Comparison of ENCODE assay signal across 16 mouse cellular contexts in the genomic region with DNA sequence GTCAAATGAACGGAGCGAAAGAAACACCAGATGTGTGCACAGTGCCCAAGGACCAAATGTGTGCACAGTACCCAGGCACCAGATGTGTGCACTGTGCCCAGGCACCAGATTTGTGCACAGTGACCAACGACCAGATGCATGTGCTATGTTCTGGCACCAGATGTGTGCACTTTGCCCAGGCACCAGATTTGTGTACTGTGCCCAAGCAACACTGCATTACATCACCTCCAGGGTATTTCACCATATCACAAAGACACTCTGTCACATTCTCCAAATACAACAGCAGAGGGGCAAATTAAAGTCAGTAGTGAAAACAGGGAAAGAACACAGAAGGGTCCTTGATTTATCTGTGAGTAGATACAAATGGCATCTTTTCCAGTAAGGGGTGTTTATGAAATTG.
"Had no signal": no experiment of that assay in that cellular context is flagged by ENCODE, and none has a peak within 500 bp of the region (broad histone marks: within the 10 kb centered on the region; RNA-seq: fewer than 3 reads in every experiment).

No protein-coding gene starts in this region.

- H3K4me2 ChIP-seq: limb, embryonic 15.5 days; lung, embryonic 15.5 days; midbrain, embryonic 12.5 days; neural tube, embryonic 13.5 days; stomach, embryonic 15.5 days had no signal

- H3K36me3 ChIP-seq: limb, embryonic 15.5 days; lung, embryonic 15.5 days; midbrain, embryonic 12.5 days; neural tube, embryonic 13.5 days; stomach, embryonic 15.5 days had no signal

- DNase-seq: kidney, adult 11 months; kidney, adult 9 months; kidney, postnatal 36 days; layer of hippocampus, adult 9-11 months; layer of hippocampus, postnatal 36 days; lung, postnatal 14 days; retina, postnatal 1 day; right cerebral cortex, postnatal 14 days; thymus, postnatal 36 days had no signal

- ATAC-seq: midbrain, embryonic 16.5 days had no signal

- H3K27ac ChIP-seq: kidney, postnatal 0 days; limb, embryonic 15.5 days; lung, embryonic 15.5 days; midbrain, embryonic 12.5 days; neural tube, embryonic 13.5 days; stomach, embryonic 15.5 days had no signal

- H3K9me3 ChIP-seq: limb, embryonic 15.5 days; lung, embryonic 15.5 days; midbrain, embryonic 12.5 days; neural tube, embryonic 13.5 days; stomach, embryonic 15.5 days had no signal

- H3K27me3 ChIP-seq: limb, embryonic 15.5 days; lung, embryonic 15.5 days; midbrain, embryonic 12.5 days; neural tube, embryonic 13.5 days; stomach, embryonic 15.5 days had no signal

- H3K4me3 ChIP-seq: limb, embryonic 15.5 days; lung, embryonic 15.5 days; midbrain, embryonic 12.5 days; neural tube, embryonic 13.5 days; stomach, embryonic 15.5 days had no signal

- H3K9ac ChIP-seq: limb, embryonic 15.5 days; lung, embryonic 15.5 days; midbrain, embryonic 12.5 days; neural tube, embryonic 13.5 days; stomach, embryonic 15.5 days had no signal

- H3K4me1 ChIP-seq: limb, embryonic 15.5 days; lung, embryonic 15.5 days; midbrain, embryonic 12.5 days; neural tube, embryonic 13.5 days; stomach, embryonic 15.5 days had no signal
